8 mouse cellular contexts compared by ENCODE assay signal in the genomic region with DNA sequence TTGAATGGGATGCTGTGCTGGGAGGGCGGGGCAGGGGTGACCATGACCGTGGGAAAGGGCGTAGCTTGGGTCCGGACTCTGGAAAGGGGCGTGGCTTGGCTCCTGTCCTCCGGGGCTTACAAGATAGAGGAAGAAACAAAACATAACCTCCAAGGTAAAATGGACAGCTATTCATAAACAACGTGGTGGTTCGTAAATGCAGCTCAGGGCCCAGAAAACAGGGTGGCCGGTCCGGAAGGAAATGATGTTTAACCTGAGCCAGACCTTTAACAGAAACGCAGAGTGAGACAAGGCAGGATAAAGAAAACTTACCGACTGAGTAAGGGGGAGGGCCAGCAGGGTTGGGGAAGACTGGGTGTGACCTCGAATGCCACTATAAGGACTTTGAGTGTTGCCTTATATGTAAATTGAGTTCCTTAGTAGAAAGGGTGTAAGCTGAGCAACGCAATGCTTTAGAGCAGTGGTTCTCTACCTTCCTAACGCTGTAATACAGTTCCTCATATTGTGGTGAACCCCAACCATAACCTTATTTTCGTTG. TPM values are rescaled to one million over a fixed set of nuclear protein-coding genes. Genes with fewer than 3 reads are reported as not detected.
DNase-seq lines count a peak whose midpoint lies in the region; ATAC-seq and TF ChIP-seq lines count a peak whose summit lies in the region.

No protein-coding gene starts in this region.

- peak overlapping the region; percentile 2; the same call in 1 of the 2 replicates for H3K27ac ChIP-seq in bone marrow, adult 2 months (ENCODE audit: control insufficient read depth, insufficient read depth, low read depth, low read length, poor library complexity)
- H3K27ac ChIP-seq in heart, embryonic 16.5 days (ENCODE audit: low read length) = no peak overlapping the region
- no peak overlapping the region for H3K27ac ChIP-seq in limb, embryonic 10.5 days

- peak overlapping the region; percentile 39 for H3K4me3 ChIP-seq in bone marrow, adult 2 months (replicated peaks; ENCODE audit: control insufficient read depth, low read depth, low read length)
- 0 out of 2 replicates have a peak overlapping the region, but pooled peaks have one; percentile 3 for H3K4me3 ChIP-seq in heart, embryonic 16.5 days (ENCODE audit: low read length)
- H3K4me3 ChIP-seq in limb, embryonic 10.5 days = 0 out of 2 replicates have a peak overlapping the region, but pooled peaks have one; percentile 17

- no peak for TF ChIP-seq POLR2A in bone marrow, adult 2 months (IDR thresholded peaks at IDR 0.05; ENCODE audit: borderline replicate concordance, control insufficient read depth, low read depth, low read length)

- peaks cover 6% of the 10 kb centered on the region for H3K4me1 ChIP-seq in bone marrow, adult 2 months (ENCODE audit: control insufficient read depth, insufficient read depth, low read length)
- peaks cover 8% of the 10 kb centered on the region; the same call in 1 of the 2 replicates for H3K4me1 ChIP-seq in heart, embryonic 16.5 days (ENCODE audit: control insufficient read depth, insufficient read depth, low read length)
- peaks cover 47% of the 10 kb centered on the region for H3K4me1 ChIP-seq in limb, embryonic 10.5 days

- no peaks in the 10 kb centered on the region for H3K9me3 ChIP-seq in heart, embryonic 16.5 days (replicated peaks; ENCODE audit: control insufficient read depth, low read length)
- no peaks in the 10 kb centered on the region for H3K9me3 ChIP-seq in limb, embryonic 10.5 days (replicated peaks)

- 0 out of 2 replicates have a peak, but pooled peaks have one; percentile 52 for ATAC-seq in heart, embryonic 16.5 days (replicated peaks; ENCODE audit: extremely low read depth, insufficient read depth, low FRiP score)
- peak; percentile 82 for ATAC-seq in megakaryocyte-erythroid progenitor cell, adult 5-6 weeks (replicated peaks; ENCODE audit: low FRiP score, low TSS enrichment, poor library complexity, severe bottlenecking)

- no peaks in the 10 kb centered on the region for H3K27me3 ChIP-seq in heart, embryonic 16.5 days (ENCODE audit: control insufficient read depth, insufficient read depth, low read length)
- no peaks in the 10 kb centered on the region for H3K27me3 ChIP-seq in limb, embryonic 10.5 days (ENCODE audit: low read depth, poor library complexity, severe bottlenecking)

- TF ChIP-seq CTCF in bone marrow, adult 2 months (IDR thresholded peaks at IDR 0.05; ENCODE audit: control insufficient read depth, insufficient read depth, low read length) = no peak

- no peak overlapping the region for H3K9ac ChIP-seq in heart, embryonic 16.5 days (ENCODE audit: low read length)

- WGBS in bone marrow, adult 2 months = 3% methylated on average over 16 of the region's 16 CpGs
- WGBS in heart, embryonic 16.5 days = 26% methylated on average over 16 of the region's 16 CpGs
- WGBS in limb, embryonic 10.5 days = 43% methylated on average over 16 of the region's 16 CpGs

- DNase-seq in B cell, adult 2 months = peak; percentile 58 to 60
- DNase-seq in limb, embryonic 10.5 days (ENCODE audit: low spot score) = no peak
- no peak for DNase-seq in cerebellum, adult 11 months
- DNase-seq in layer of hippocampus, adult 9-10 months (ENCODE audit: low spot score) = no peak
- no peak for DNase-seq in Muller cell, postnatal 12 days (ENCODE audit: inconsistent ontology term)

- no peaks in the 10 kb centered on the region for H3K36me3 ChIP-seq in heart, embryonic 16.5 days (ENCODE audit: control insufficient read depth, insufficient read depth)
- H3K36me3 ChIP-seq in limb, embryonic 10.5 days = no peaks in the 10 kb centered on the region

- peak overlapping the region; percentile 44 for H3K4me2 ChIP-seq in heart, embryonic 16.5 days (ENCODE audit: low read depth, low read length)

RNA-seq across cellular contexts. Expression of a gene that starts 26.9 kb away (rescaled TPM):
- polyA plus RNA-seq in bone marrow, adult 2 months (2011; ENCODE audit: insufficient read depth, insufficient read length, low replicate concordance, missing spikeins) = 36.0 and 52.0 TPM in 2 replicates
- polyA plus RNA-seq in heart, embryonic 16.5 days (2015; fragmentation: Nextera tagmentation; extraction: Ambion mirVana) = 3.0 and 4.9 TPM in 2 replicates
- polyA plus RNA-seq in limb, embryonic 10.5 days (2016; fragmentation: Nextera tagmentation; extraction: Ambion mirVana) = 0.45 and 1.3 TPM in 2 replicates
- 2.0 and 7.1 TPM in 2 replicates for total RNA-seq in megakaryocyte-erythroid progenitor cell, adult 5-6 weeks (2014; fragmentation: Nextera tagmentation)
- total RNA-seq in megakaryocyte-erythroid progenitor cell, adult 5-6 weeks (2017) = 1.1 and 7.0 TPM in 2 replicates

RNA-seq across cellular contexts. Expression of a gene that starts 34.3 kb away (rescaled TPM):
- 0.72 TPM in 1 of 2 replicates, not detected in the other for polyA plus RNA-seq in bone marrow, adult 2 months (2011; ENCODE audit: insufficient read depth, insufficient read length, low replicate concordance, missing spikeins)
- not detected in 2 replicates for polyA plus RNA-seq in heart, embryonic 16.5 days (2015; fragmentation: Nextera tagmentation; extraction: Ambion mirVana)
- polyA plus RNA-seq in limb, embryonic 10.5 days (2016; fragmentation: Nextera tagmentation; extraction: Ambion mirVana) = not detected in 2 replicates
- not detected in 2 replicates for total RNA-seq in megakaryocyte-erythroid progenitor cell, adult 5-6 weeks (2014; fragmentation: Nextera tagmentation)
- total RNA-seq in megakaryocyte-erythroid progenitor cell, adult 5-6 weeks (2017) = not detected in 2 replicates

Comparison
In these comparisons a context has a peak if more than half of its experiments do, and no peak if none do; other contexts are left out.
1. DNase-seq: peak in B cell, adult 2 months (2 of 2); none in limb, embryonic 10.5 days (single experiment), cerebellum, adult 11 months (single experiment), layer of hippocampus, adult 9-10 months (single experiment) and Muller cell, postnatal 12 days (single experiment).
2. Peak in every context shown above with its lines, with median percentiles within 50 percentile points of each other: H3K4me3 ChIP-seq.